ENCODE assay signal across 22 mouse cellular contexts in genomic region chr8:94192926-94193325, GRCm38 (mm10). TPM values are rescaled to one million over a fixed set of nuclear protein-coding genes. Genes with fewer than 3 reads are reported as not detected.
DNase-seq lines count a peak whose midpoint lies in the region; TF ChIP-seq lines count a peak whose summit lies in the region.
"Had no signal": no experiment of that assay in that cellular context is flagged by ENCODE, and none has a peak within 500 bp of the region (broad histone marks: within the 10 kb centered on the region; RNA-seq: fewer than 3 reads in every experiment).

No protein-coding gene starts in this region.

- TF ChIP-seq CTCF in gastrocnemius, adult 2 months (IDR thresholded peaks at IDR 0.05): no peak

- intact Hi-C loops in gastrocnemius, adult 2 months (cut with DNase I): no loop called here

- peak; percentile 34 for DNase-seq in adrenal gland, postnatal 25 days
- no peak for DNase-seq in adrenal gland, adult 18-20 months (ENCODE audit: low spot score in 2 of 2)
- peak; percentile 25 for DNase-seq in kidney, postnatal 14 days
- DNase-seq in kidney, adult 9 months: no peak
- DNase-seq in MN1 (ENCODE audit: low spot score): peak; percentile 76
- peak; percentile 83 for DNase-seq in gastrocnemius, adult 2 months
- no peak for DNase-seq in ovary, postnatal 14 days (ENCODE audit: low spot score)
- DNase-seq in spleen, adult 18-20 months: no peak
- DNase-seq: cerebellum, adult 9-10 months; heart, postnatal 36 days; right cerebral cortex, postnatal 4 days; thymus, postnatal 14 days had no signal

- peak overlapping the region; percentile 61 for H3K27ac ChIP-seq in gastrocnemius, adult 2 months
- H3K27ac ChIP-seq: forebrain, embryonic 10.5 days; hindbrain, embryonic 14.5 days; kidney, embryonic 15.5 days; limb, embryonic 13.5 days; liver, embryonic 14.5 days; midbrain, embryonic 10.5 days had no signal

- no peak overlapping the region for H3K4me3 ChIP-seq in gastrocnemius, adult 2 months
- H3K4me3 ChIP-seq: forebrain, embryonic 10.5 days; kidney, embryonic 15.5 days; limb, embryonic 13.5 days; midbrain, embryonic 10.5 days had no signal

RNA-seq across cellular contexts. Expression of gene Mt1, which starts 14.0 kb away (rescaled TPM):
- total RNA-seq in adrenal gland, postnatal 25 days (2021): 182 and 239 TPM in 2 replicates
- total RNA-seq in adrenal gland, adult 18-20 months (2021): 100 to 1,000 TPM; 291 to 329 TPM
- 100 to 1,000 TPM; 120 to 127 TPM for total RNA-seq in gastrocnemius, adult 2 months (2021)

RNA-seq across cellular contexts. Expression of gene Mt2, which starts 20.5 kb away (rescaled TPM):
- total RNA-seq in adrenal gland, postnatal 25 days (2021): 81.5 and 159 TPM in 2 replicates
- 100 to 1,000 TPM; 203 to 204 TPM for total RNA-seq in adrenal gland, adult 18-20 months (2021)
- 100 to 1,000 TPM; 103 to 148 TPM for total RNA-seq in gastrocnemius, adult 2 months (2021)
- total RNA-seq: monocyte, adult 5-6 weeks had no signal

RNA-seq across cellular contexts. Expression of gene Nup93, which starts 21.4 kb away (rescaled TPM):
- 16.1 and 21.9 TPM in 2 replicates for total RNA-seq in adrenal gland, postnatal 25 days (2021)
- 10 to 100 TPM; 10.7 to 11.3 TPM for total RNA-seq in adrenal gland, adult 18-20 months (2021)
- 10 to 100 TPM in 1 of 2 experiments, 1 to 10 TPM in 1; 8.6 to 12.4 TPM for total RNA-seq in gastrocnemius, adult 2 months (2021)

RNA-seq across cellular contexts. Expression of gene Mt3, which starts 40.5 kb away (rescaled TPM):
- 6.4 and 8.0 TPM in 2 replicates for total RNA-seq in adrenal gland, postnatal 25 days (2021)
- total RNA-seq in adrenal gland, adult 18-20 months (2021): 1 to 10 TPM; 4.5 to 7.2 TPM
- 1 to 10 TPM; 1.6 to 2.7 TPM for total RNA-seq in gastrocnemius, adult 2 months (2021)
- total RNA-seq: monocyte, adult 5-6 weeks had no signal

RNA-seq across cellular contexts. Expression of gene Mt4, which starts 55.9 kb away (rescaled TPM):
- not detected in 2 replicates for total RNA-seq in adrenal gland, postnatal 25 days (2021)
- total RNA-seq in adrenal gland, adult 18-20 months (2021): not detected
- total RNA-seq in gastrocnemius, adult 2 months (2021): not detected
- total RNA-seq: heart, adult 18-20 months; heart, postnatal 36 days; layer of hippocampus, postnatal 14 days; left cerebral cortex, postnatal 10 days; monocyte, adult 5-6 weeks had no signal

Comparison
In these comparisons a context has a peak if more than half of its experiments do, and no peak if none do; other contexts are left out.
1. DNase-seq: peak in adrenal gland, postnatal 25 days (single experiment), kidney, postnatal 14 days (single experiment), MN1 (single experiment) and gastrocnemius, adult 2 months (single experiment); none in adrenal gland, adult 18-20 months (0 of 2), kidney, adult 9 months (single experiment), ovary, postnatal 14 days (single experiment) and spleen, adult 18-20 months (0 of 2).